Mouse (Mus musculus) forebrain, embryonic 13.5 days (tissue): ENCODE measurements around the gene Ttll5. TPM values are rescaled to one million over a fixed set of nuclear protein-coding genes. Genes with fewer than 3 reads are reported as not detected.
A peak's percentile ranks its signal among the peaks of the same experiment; 100 is the strongest.

ENCODE experiments used
- ATAC-seq: fragments of 200-750 bp; cut with Nextera tagmentation; 2 replicates; pipeline ENCODE4 v1.8.0; 2017
- H3K27ac ChIP-seq: fragments of 300-500 bp; sonication (generic); 2 replicates; pipeline ENCODE4 v1.5.1; 2015; ENCODE audit warnings: inconsistent platforms, mild to moderate bottlenecking, moderate library complexity
- H3K27me3 ChIP-seq: fragments of 300-500 bp; sonication (generic); 2 replicates; pipeline ENCODE4 v1.6.1; 2015; ENCODE audit warnings: mild to moderate bottlenecking, inconsistent platforms
- H3K36me3 ChIP-seq: fragments of 300-500 bp; sonication (generic); 2 replicates; pipeline ENCODE4 v1.6.1; 2015; ENCODE audit warnings: mild to moderate bottlenecking, inconsistent platforms; ENCODE audit not compliant: poor library complexity, severe bottlenecking
- H3K4me1 ChIP-seq: fragments of 300-500 bp; sonication (generic); 2 replicates; pipeline ENCODE4 v1.6.1; 2015; ENCODE audit warnings: inconsistent platforms
- H3K4me2 ChIP-seq: fragments of 300-500 bp; sonication (generic); 2 replicates; pipeline ENCODE4 v1.6.1; 2015; ENCODE audit warnings: inconsistent platforms, mild to moderate bottlenecking, moderate library complexity
- H3K4me3 ChIP-seq: fragments of 300-500 bp; sonication (generic); 2 replicates; pipeline ENCODE4 v1.5.1; 2015; ENCODE audit warnings: mild to moderate bottlenecking, inconsistent platforms
- H3K9ac ChIP-seq: fragments of 300-500 bp; sonication (generic); 2 replicates; pipeline ENCODE4 v1.6.1; 2015; ENCODE audit warnings: mild to moderate bottlenecking, inconsistent platforms
- H3K9me3 ChIP-seq: fragments of 300-500 bp; sonication (generic); replicated peaks from 2 replicates; pipeline ENCODE4 v1.6.1; 2016; ENCODE audit warnings: inconsistent platforms
- WGBS: fragments of 180-500 bp; shearing (Covaris S2); methylation state at CpG from one replicate; pipeline ENCODE4 v1.1.7; 2015; 5-methylcytosine and 5-hydroxymethylcytosine counted together
- polyA plus RNA-seq: library from polyadenylated mRNA; unstranded; fragments of >200 nt; fragmentation: Nextera tagmentation; extraction: Ambion mirVana; gene quantifications from 2 replicates; pipeline ENCODE4 v1.2.1, GENCODE M21; 2015

Ttll5 gene
- polyA plus RNA-seq, 1 experiment from 2014 or later: 15.2 TPM

DNA sequence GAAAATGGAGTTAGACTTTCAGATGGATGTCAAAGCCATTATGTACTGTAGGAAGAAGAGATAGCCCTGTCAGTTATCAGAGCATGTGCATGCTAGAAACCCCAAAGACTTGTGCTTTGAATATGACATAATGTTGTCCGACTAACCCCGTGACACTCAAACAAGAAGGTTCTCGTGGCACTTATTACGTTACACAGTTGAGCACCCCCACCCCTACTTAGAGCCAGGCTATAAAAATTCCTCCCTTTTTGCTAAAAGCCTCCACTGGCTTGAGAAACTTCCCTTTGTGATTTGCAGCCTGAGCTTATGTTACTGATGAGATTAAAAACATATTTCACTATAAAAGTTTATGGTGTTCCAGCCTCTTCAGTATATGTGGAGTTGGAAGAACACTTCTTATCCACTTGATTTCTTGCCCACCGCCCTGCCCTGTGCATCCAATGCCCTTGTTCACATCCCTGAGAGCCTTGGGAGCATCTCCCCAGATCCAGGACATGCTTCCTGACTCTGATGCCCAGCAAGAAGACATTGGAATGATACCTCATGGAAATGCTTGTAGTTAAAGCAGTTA, 169.4 kb downstream of the Ttll5 start:
- ATAC-seq: no peak

DNA sequence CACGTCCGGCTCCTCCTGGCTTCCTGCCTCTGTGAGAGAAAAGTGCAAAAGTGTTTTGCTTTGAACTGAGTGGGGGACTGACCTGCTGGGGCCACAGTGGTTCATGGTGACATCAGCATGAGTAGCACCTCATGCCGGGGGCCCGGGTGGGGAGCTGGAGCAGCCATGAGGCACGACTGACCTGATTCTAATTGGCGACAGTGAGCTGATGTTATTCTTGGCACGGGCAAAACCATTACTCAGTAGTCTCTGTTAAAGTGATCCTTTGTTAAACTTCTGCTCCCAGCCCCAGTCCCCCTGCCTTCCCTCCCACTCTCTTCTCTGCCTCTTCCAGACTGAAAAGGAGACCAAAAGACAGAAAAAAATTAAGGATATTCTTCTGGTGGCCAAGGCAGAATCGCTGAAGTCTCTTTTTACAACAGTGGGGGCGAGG, 176.2 kb downstream of the Ttll5 start:
- peak; percentile 87 for ATAC-seq

More for the DNA sequence above, 169.4 kb downstream of the Ttll5 start:
- H3K4me1 ChIP-seq: peaks cover 6% of the 10 kb centered on the region
- H3K9me3 ChIP-seq: no peaks in the 10 kb centered on the region
- H3K36me3 ChIP-seq: peaks cover 4% of the 10 kb centered on the region; the same call in 1 of the 2 replicates
- H3K9ac ChIP-seq: no peak overlapping the region
- no peak overlapping the region for H3K4me3 ChIP-seq
- no peak overlapping the region for H3K4me2 ChIP-seq
- H3K27me3 ChIP-seq: no peaks in the 10 kb centered on the region
- WGBS: 89% methylated on average over 5 of the region's 5 CpGs
- H3K27ac ChIP-seq: no peak overlapping the region

DNA sequence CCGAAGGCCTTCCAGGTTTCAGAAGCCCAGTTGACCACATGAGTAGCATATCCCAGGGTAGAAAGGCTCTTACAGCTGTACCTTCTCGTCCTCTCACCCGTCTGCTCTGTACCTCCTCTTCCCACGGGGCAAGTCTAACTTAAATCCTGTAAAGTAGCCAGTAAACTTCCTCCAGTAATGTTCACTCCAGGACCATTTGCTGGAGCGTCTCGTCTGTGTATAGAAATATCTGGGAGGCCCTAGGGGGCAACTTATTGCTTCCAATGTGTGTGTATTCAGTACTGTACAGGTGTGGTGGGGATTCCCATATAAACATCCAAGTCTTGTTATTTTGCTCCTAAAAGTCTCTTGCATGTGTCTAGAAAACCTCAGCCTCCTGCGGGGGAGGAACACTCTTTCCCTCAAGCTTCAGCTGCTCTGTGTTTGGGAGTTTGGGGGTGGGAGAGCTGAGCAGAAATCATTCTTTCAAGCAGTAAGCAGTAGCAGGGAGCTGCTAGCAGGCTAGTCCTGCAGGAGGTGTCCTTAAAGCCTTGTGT, 176.7 kb downstream of the Ttll5 start:
- Histone ChIP-seq H3K4me1 (peaks cover 21% of the 10 kb centered on the region), H3K4me3 (no peak overlapping the region), H3K36me3 (peaks cover 4% of the 10 kb centered on the region; the same call in 1 of the 2 replicates), H3K27me3 (no peaks in the 10 kb centered on the region), H3K9me3 (no peaks in the 10 kb centered on the region), H3K4me2 (no peak overlapping the region), H3K27ac (peak overlapping the region; percentile 75), H3K9ac (0 out of 2 replicates have a peak overlapping the region, but pooled peaks have one; percentile 19)
- no peak for ATAC-seq
- WGBS: 64% methylated on average over 7 of the region's 7 CpGs

More for the DNA sequence above, 176.2 kb downstream of the Ttll5 start:
- H3K27ac ChIP-seq: peak overlapping the region; percentile 75
- H3K9ac ChIP-seq: no peak overlapping the region
- peaks cover 4% of the 10 kb centered on the region; the same call in 1 of the 2 replicates for H3K36me3 ChIP-seq
- peaks cover 21% of the 10 kb centered on the region for H3K4me1 ChIP-seq
- 28% methylated on average over 9 of the region's 9 CpGs for WGBS
- H3K4me3 ChIP-seq: no peak overlapping the region
- no peaks in the 10 kb centered on the region for H3K27me3 ChIP-seq
- H3K4me2 ChIP-seq: no peak overlapping the region
- no peaks in the 10 kb centered on the region for H3K9me3 ChIP-seq

GRCm38 (mm10) chr12:86004627-86005026, 180.2 kb downstream of the Ttll5 start:
- Histone ChIP-seq H3K9me3 (no peaks in the 10 kb centered on the region), H3K27ac (no peak overlapping the region), H3K36me3 (no peaks in the 10 kb centered on the region), H3K4me1 (peaks cover 27% of the 10 kb centered on the region), H3K27me3 (no peaks in the 10 kb centered on the region), H3K4me3 (no peak overlapping the region), H3K9ac (no peak overlapping the region), H3K4me2 (no peak overlapping the region)
- 96% methylated on average over 3 of the region's 3 CpGs for WGBS
- ATAC-seq: no peak

DNA sequence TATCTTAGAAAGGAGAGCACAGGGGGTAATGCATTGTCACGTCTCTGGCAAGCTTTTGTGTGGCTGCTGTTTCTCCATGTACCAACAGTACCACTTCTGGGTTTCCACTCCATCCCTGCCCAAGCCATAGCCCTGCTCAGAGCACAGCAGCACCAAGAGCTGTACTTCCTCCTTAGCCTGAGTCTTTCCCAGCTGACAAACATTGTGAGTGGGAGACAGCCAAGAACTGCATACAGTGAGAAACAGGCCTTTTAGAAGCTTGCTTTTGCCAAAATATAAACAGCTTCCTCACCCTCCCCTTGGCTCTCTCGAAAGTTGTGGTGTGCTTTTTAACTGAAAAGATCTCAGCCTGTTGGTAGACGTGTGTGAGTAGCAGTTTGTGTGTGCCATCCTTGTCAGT, 182.9 kb downstream of the Ttll5 start:
- no peaks in the 10 kb centered on the region for H3K27me3 ChIP-seq
- H3K4me1 ChIP-seq: peaks cover 6% of the 10 kb centered on the region; the same call in 1 of the 2 replicates
- no peaks in the 10 kb centered on the region for H3K36me3 ChIP-seq
- H3K4me3 ChIP-seq: no peak overlapping the region
- H3K4me2 ChIP-seq: no peak overlapping the region
- WGBS: 79% methylated on average over 3 of the region's 3 CpGs
- no peak for ATAC-seq
- no peak overlapping the region for H3K27ac ChIP-seq
- no peaks in the 10 kb centered on the region for H3K9me3 ChIP-seq
- no peak overlapping the region for H3K9ac ChIP-seq

DNA sequence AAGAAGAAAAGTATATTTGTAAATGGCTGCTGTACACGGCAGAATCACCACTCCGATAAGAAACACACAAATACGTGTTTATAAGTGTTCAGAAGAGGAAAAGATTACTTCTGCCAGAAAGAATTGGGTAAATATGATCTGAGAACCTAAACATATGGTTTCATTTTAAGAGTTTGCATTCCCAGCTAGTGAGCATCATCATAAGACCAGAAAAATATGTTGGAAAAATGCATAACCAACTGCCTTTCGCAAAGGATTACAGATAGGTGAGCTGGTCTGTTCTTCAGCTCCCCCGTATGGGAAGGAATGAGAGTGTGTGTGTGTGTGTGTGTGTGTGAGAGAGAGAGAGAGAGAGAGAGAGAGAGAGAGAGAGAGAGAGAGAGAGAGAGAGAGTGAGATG, 186.2 kb downstream of the Ttll5 start:
- no peak overlapping the region for H3K4me3 ChIP-seq
- H3K27ac ChIP-seq: no peak overlapping the region
- H3K9ac ChIP-seq: no peak overlapping the region
- H3K9me3 ChIP-seq: no peaks in the 10 kb centered on the region
- H3K4me2 ChIP-seq: no peak overlapping the region
- WGBS: 83% methylated on average over 5 of the region's 5 CpGs
- peaks cover 5% of the 10 kb centered on the region; the same call in 1 of the 2 replicates for H3K36me3 ChIP-seq
- no peak for ATAC-seq
- H3K27me3 ChIP-seq: no peaks in the 10 kb centered on the region
- H3K4me1 ChIP-seq: peaks cover 6% of the 10 kb centered on the region; the same call in 1 of the 2 replicates

DNA sequence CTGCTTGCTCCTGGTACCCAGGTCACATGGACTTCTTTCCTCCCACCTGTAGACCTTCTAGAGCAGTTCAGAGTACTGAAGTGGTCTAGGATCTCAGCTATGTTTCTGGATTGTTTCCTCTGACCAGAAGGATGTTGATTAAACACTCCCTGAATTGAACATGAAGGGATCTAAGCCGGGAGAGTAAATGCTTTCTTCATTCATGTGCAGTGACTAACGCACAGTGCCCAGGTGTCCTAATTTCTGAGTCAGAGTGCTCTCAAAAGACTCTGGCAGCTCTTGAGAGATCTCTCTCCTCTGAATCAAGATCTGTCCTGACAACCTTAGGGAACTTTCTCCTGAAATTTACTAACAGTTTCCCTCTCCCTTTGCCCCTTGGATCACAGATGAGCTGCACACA, 187.7 kb downstream of the Ttll5 start:
- Histone ChIP-seq H3K27me3 (no peaks in the 10 kb centered on the region), H3K27ac (no peak overlapping the region), H3K36me3 (peaks cover 5% of the 10 kb centered on the region; the same call in 1 of the 2 replicates), H3K4me1 (peaks cover 6% of the 10 kb centered on the region; the same call in 1 of the 2 replicates), H3K9me3 (no peaks in the 10 kb centered on the region), H3K4me3 (no peak overlapping the region), H3K4me2 (no peak overlapping the region), H3K9ac (no peak overlapping the region)
- WGBS: 90% methylated on average over 2 of the region's 2 CpGs
- no peak for ATAC-seq

DNA sequence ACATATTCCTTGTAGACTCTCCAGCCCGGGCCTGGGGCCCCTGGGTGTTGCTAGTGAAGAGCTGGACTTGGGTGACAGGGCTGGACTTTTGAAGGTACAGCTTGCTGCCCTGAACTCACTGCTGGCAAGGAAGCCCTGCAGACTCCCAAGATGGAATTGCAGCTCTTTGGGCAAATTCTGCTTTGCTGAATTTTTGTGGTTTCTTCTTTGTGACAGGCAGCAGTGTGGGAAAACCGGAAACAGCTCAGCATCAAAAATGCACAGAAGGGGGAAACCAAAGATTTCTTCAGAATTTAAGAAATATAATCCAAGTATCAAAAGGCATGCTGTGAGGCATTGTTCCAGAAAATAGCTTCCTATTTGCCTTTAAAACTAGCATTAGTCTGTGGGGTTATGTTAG, 189.7 kb downstream of the Ttll5 start:
- no peak overlapping the region for H3K4me3 ChIP-seq
- no peak for ATAC-seq
- 91% methylated on average over 2 of the region's 2 CpGs for WGBS

GRCm38 (mm10) chr12:86014621-86015020, 190.2 kb downstream of the Ttll5 start:
- Histone ChIP-seq H3K27ac (no peak overlapping the region), H3K4me1 (no peaks in the 10 kb centered on the region), H3K4me2 (no peak overlapping the region), H3K27me3 (no peaks in the 10 kb centered on the region), H3K9ac (no peak overlapping the region), H3K36me3 (peaks cover 5% of the 10 kb centered on the region; the same call in 1 of the 2 replicates), H3K4me3 (no peak overlapping the region), H3K9me3 (no peaks in the 10 kb centered on the region)
- ATAC-seq: no peak
- 80% methylated on average over 3 of the region's 3 CpGs for WGBS

More for the DNA sequence above, 189.7 kb downstream of the Ttll5 start:
- H3K36me3 ChIP-seq: peaks cover 5% of the 10 kb centered on the region; the same call in 1 of the 2 replicates
- H3K27me3 ChIP-seq: no peaks in the 10 kb centered on the region
- H3K27ac ChIP-seq: no peak overlapping the region
- no peak overlapping the region for H3K4me2 ChIP-seq
- no peak overlapping the region for H3K9ac ChIP-seq
- no peaks in the 10 kb centered on the region for H3K4me1 ChIP-seq
- no peaks in the 10 kb centered on the region for H3K9me3 ChIP-seq

GRCm38 (mm10) chr12:86015114-86015513, 190.7 kb downstream of the Ttll5 start:
- H3K4me3 ChIP-seq: no peak overlapping the region
- ATAC-seq: no peak
- H3K9me3 ChIP-seq: no peaks in the 10 kb centered on the region
- no peak overlapping the region for H3K27ac ChIP-seq
- H3K36me3 ChIP-seq: peaks cover 5% of the 10 kb centered on the region; the same call in 1 of the 2 replicates
- WGBS: 68% methylated on average over 2 of the region's 2 CpGs
- no peak overlapping the region for H3K4me2 ChIP-seq
- no peaks in the 10 kb centered on the region for H3K27me3 ChIP-seq
- no peaks in the 10 kb centered on the region for H3K4me1 ChIP-seq
- no peak overlapping the region for H3K9ac ChIP-seq

DNA sequence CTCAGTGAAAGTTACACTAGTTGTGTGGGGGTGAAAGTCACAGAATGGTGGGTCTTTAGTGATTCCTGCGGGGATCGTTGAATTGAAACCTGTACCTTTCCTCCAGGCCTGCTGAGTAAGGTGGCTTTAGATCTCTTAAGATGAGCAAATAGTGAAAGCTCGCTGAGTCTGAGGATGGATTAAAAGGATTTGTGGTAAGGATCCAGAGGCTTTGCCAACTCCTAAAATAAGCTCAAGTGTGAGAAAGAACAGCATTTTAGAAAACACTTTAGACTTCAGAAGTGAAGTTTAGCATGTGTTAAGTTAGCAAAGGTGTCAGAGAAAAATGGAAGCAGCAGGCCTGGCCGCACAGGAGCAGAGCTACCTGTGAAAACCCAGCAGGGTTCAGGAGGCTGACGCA, 192.9 kb downstream of the Ttll5 start:
- no peak for ATAC-seq
- no peak overlapping the region for H3K9ac ChIP-seq
- no peaks in the 10 kb centered on the region for H3K9me3 ChIP-seq
- H3K36me3 ChIP-seq: peaks cover 5% of the 10 kb centered on the region; the same call in 1 of the 2 replicates
- H3K4me1 ChIP-seq: peaks cover 1% of the 10 kb centered on the region; the same call in 1 of the 2 replicates
- H3K4me3 ChIP-seq: no peak overlapping the region
- 72% methylated on average over 5 of the region's 5 CpGs for WGBS
- H3K4me2 ChIP-seq: no peak overlapping the region
- H3K27me3 ChIP-seq: no peaks in the 10 kb centered on the region
- no peak overlapping the region for H3K27ac ChIP-seq

DNA sequence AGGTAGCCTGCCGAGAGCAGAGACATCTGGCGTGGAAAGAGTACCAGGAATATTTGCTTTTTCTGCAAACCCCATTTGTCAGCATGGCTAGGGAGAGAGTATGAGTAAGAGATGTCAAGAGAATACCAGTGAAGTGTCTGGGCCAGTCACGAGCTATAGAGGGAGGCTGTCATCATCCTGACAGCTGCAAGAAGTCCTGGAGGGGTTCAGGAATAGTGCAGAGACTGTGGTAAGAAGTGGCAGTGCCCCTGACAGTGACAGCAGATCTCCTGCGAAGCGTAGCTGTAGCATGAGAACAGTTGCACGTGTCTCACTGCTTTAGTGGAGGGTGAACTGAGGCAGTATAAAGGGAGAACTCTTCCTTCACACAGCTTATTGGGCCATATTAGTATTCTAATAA, 197.1 kb downstream of the Ttll5 start:
- ATAC-seq: no peak

More for the DNA sequence above, 197.1 kb downstream of the Ttll5 start:
- Histone ChIP-seq H3K4me3 (no peak overlapping the region), H3K36me3 (no peaks in the 10 kb centered on the region), H3K27me3 (no peaks in the 10 kb centered on the region), H3K9ac (no peak overlapping the region), H3K9me3 (no peaks in the 10 kb centered on the region), H3K27ac (no peak overlapping the region), H3K4me1 (peaks cover 21% of the 10 kb centered on the region), H3K4me2 (no peak overlapping the region)
- 83% methylated on average over 6 of the region's 6 CpGs for WGBS
